Mouse (Mus musculus) neural tube, embryonic 10.5 days (tissue): Measurements from ENCODE around the gene Senp5.

Source experiments
- DNase-seq: peaks from one replicate; pipeline ENCODE4 v3.0.0-alpha.2; 2017; ENCODE audit warnings: low spot score; ENCODE audit errors: extremely low spot score

Gene Senp5

GRCm38 (mm10) chr16:31940586-31940985 lies 62.5 kb downstream of the Senp5 start:
- no peak for DNase-seq

DNA sequence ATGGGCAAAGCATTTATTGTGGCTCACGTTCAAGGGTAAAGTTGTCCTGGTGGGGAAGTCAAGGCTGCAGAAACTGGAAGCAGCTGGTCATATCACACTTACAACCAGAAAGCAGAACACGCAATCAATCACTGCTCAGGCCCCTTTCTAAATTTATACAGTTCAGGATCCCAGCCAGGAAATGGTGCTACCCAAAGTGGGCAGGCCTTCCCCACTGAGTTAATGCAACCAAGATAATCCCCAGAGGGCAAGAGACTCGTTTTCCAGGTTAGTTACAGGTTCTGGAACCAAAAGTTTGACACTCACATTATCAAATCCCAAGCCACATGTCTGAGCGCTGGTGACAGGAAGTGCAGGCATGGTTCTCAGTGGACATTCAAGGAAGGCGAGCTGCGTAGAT lies 64.2 kb downstream of the Senp5 start:
- DNase-seq: no peak

DNA sequence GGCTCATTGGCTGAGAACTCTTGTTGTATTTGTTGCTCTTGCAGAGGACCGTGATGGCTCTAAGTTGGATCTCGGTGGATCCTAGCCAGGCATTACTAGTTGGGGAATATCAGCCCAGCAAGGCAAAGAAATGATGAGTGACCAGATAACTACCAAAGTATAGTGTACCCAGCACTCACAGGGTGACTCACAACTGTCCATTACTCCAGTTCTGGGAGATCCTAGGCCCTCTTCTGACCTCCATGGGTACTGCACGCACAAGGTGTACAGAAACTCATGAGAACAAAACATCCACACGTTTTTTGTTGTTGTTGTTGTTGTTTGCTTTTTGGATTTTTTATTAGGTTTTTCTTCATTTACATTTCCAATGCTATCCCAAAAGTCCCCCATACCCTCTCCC lies 66.5 kb downstream of the Senp5 start:
- DNase-seq: no peak

DNA sequence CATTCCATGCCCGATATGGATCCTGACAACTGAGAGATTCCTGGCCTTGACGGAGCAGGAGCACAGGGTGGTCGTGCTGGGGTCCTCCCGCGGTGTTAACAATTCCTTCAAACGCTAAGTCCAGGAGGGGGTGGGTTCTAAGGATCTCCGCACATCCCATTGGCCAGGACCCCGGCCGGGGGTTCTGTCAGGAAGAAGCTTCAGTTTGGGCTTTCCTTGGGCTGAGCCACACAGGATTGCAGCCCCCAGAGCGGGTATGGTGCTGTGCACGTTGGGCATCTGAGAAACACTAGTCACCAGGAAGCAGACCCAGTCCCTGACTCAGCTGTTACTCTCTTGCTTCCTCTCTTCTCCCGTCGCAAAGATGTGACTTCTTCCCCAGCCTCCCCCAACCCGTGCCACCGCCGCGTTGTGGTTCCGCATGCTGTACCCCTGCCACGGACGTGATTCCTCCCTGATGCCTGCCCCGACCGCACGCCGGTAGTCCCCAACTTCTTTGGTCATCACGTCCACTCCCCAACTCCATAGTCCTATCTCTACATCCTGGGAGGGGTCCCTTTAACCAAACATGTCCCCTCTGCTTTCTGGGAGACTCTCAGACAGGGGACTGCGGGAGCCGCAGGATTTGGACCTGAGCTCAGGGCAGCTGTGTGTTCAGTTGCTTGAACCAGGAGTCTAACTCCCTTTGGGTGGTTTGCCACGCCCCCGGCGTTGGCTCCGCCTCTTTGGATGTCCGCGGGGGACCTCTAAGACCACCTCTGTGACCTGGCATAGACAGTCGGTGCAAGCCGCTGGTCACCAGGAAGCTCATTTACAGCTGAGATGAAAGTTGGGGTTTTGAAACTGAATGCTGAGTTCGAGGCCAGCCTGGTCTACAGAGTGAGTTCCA lies 67.8 kb downstream of the Senp5 start:
- DNase-seq: peak; percentile 51

DNA sequence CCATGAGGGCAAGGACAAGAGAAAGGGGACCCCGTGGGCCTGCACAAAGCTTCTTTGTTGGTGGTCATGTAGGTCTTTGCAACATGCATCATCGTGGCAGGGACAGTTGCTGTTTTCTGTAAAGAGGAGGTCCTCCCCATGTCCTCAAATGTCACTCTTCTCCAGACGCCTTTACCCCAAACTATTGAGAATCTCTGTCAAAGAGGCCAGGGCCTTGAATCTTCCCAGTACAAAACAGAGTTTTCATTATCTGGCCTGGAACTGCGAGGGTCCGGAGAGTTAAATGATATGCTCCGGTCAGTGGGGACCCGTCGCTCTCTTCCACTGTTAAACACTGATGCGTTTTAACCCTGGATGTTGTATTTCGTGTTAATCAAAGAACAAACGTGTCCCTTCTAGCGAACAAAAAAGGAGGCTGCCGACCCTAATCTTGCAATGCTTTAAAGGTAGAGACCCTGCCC lies 68.5 kb downstream of the Senp5 start:
- DNase-seq: peak; percentile 47

DNA sequence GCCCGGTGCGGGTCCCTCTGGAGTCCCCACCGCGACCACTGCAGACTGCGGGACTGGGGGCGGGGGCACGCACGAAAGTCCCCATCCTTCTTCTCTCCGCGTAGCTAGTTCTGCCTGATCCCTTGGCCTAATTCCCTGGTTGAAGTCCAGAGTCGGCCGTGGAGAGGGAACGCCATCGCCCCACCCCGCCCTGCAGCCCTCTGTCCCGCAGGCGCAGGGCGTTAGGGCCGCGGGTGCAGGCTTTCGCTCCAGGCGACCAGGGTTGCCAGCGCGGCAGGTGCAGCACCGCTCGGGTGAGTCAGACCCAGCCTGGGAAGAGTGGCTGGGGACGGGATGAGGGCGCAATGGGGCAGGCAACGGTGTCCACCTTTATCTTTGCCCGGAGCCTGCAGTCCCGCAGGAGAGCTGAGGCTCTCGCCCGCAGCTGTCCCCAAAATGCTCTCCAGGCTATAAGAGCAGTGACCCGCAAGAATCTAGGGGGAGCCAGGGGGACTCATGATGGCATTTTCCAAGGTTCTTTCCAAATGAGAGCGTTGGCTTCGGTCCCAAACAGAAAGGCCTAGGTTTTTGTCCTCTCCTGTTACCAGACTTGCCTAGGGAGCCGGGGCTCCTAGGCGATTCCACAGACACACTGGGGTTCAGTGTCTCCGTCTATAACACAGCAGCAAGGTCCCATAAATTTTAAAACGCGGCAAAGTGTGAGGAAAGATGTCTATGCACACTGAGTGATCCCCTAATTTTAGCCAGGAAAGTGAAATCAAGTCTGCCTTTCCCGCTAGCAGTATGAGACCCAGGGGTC lies 69.1 kb downstream of the Senp5 start, which contains the start of gene Pigz:
Gene Pigz, plus strand, starts transcription at position 101 of the 799 bp plus-strand sequence.
- DNase-seq: peak; percentile 67

- DNase-seq: peak; percentile 89
Observed at GRCm38 (mm10) chr16:31932840-31933697, 70.0 kb downstream of the Senp5 start.

DNA sequence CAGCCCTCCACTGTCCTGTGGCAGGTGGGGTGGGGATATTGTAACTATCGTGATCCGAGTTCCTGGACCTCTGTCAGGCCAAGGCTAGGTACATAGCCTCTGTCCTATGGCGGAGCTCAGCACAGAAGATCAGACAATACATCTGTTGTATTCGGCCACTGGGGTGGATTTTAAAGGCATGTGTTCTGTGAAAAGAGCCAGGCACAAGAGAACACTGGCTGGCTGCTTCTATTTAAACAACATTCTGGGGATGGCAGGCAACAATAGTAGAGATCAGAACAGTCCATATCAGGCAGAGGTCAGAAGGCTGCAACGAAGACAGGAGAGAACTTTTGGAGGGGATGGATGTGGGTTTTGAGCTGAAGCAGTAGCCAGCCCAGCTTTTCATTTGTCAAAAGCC lies 70.8 kb downstream of the Senp5 start:
- DNase-seq: no peak

- no peak for DNase-seq
Observed at GRCm38 (mm10) chr16:31931330-31931729, 71.8 kb downstream of the Senp5 start.

DNA sequence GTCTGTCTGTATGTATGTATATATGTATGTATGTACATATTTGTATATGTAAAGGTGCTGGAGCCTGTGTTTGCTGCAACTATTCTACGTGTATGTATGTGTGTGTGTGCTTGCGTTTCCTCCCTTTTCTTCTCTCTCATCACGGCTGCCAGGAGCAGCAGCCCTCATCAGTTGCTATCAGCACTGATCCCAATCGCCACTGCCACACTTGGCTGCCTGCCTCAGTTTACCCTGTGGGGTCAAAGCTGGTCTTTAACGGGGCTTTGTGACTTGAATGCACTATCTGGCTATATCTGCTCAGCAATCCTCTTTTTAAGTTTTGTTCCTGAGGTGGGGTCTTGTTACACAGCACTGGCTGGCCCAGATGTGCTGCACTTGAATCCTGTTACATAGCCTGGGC lies 75.7 kb downstream of the Senp5 start:
- no peak for DNase-seq

GRCm38 (mm10) chr16:31926547-31927182 lies 76.4 kb downstream of the Senp5 start:
- DNase-seq: no peak

- no peak for DNase-seq
Observed at GRCm38 (mm10) chr16:31926091-31926490, 77.0 kb downstream of the Senp5 start.

DNA sequence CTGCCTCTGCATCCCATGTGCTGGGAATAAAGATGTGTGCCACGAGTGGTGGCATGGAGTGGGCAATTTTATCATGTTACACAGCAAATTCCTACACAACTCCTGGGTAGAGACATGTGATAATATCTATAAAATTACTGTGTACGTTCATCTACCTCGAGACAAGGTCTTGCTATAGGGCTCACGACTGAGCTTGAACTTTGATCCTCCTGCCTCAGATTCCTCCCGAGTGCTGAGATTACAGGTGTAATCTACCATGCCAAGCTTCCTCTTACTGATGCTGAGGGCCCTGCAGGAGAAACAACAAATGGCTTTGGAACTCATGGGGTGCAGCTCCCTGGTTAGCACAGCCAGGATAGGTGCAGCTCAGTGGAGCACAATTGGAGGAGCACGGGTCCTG lies 78.7 kb downstream of the Senp5 start:
- no peak for DNase-seq

GRCm38 (mm10) chr16:31918248-31918724 lies 84.8 kb downstream of the Senp5 start:
- peak; percentile 83 for DNase-seq

DNA sequence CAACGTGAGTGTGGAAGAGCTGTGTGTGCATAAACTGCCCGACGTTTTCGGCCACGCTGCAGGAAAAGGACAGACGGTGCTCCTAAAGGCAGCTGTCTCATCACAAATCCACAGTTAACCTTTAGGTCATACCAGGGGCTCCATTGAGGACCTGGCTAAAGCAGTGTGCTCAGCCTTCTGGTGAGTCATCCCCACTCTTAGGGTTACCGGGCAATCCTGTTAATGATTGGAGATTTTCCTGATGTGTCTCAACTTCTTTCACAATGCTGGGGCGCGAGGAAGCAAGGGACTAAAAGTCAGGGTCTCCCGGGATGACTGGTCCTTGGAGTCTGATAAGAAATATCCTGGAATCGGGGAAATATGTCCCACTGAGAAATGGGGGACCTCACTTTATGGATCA lies 85.3 kb downstream of the Senp5 start:
- DNase-seq: no peak

- DNase-seq: no peak
Observed at GRCm38 (mm10) chr16:31910281-31910847, 92.7 kb downstream of the Senp5 start.
